Mouse (Mus musculus): Measurements from ENCODE around the gene Bnc2.
A peak's percentile ranks its signal among the peaks of the same experiment; 100 is the strongest.

The Bnc2 gene

GRCm38 (mm10) chr4:84632832-84633789 is 42.0 kb downstream of the Bnc2 start:
- DNase-seq (ENCODE audit: low spot score in 2 of 2): no peak

- DNase-seq (ENCODE audit: low spot score in 2 of 2): no peak
These were observed 47.5 kb downstream of the Bnc2 start for GRCm38 (mm10) chr4:84627616-84628015.

GRCm38 (mm10) chr4:84623312-84623711 is 51.8 kb downstream of the Bnc2 start:
- DNase-seq (ENCODE audit: low spot score in 2 of 2): peak in 1 of 2 experiments; percentile 10

- DNase-seq (ENCODE audit: low spot score in 2 of 2): no peak
These were observed 53.3 kb downstream of the Bnc2 start for GRCm38 (mm10) chr4:84621785-84622184.

GRCm38 (mm10) chr4:84609861-84610260 is 65.2 kb downstream of the Bnc2 start:
- no peak for DNase-seq (ENCODE audit: low spot score in 2 of 2)

- no peak for DNase-seq (ENCODE audit: low spot score in 2 of 2)
These were observed 70.6 kb downstream of the Bnc2 start for GRCm38 (mm10) chr4:84604461-84604860.

- no peak for DNase-seq (ENCODE audit: low spot score in 2 of 2)
These were observed 94.7 kb downstream of the Bnc2 start for GRCm38 (mm10) chr4:84580260-84580952.

- DNase-seq (ENCODE audit: low spot score in 2 of 2): no peak
These were observed 96.8 kb downstream of the Bnc2 start for GRCm38 (mm10) chr4:84578296-84578695.

GRCm38 (mm10) chr4:84566123-84566522 is 109.0 kb downstream of the Bnc2 start:
- DNase-seq (ENCODE audit: low spot score in 2 of 2): no peak

GRCm38 (mm10) chr4:84545204-84545871 is 129.7 kb downstream of the Bnc2 start:
- peak; percentile 56 to 69 for DNase-seq (ENCODE audit: low spot score in 2 of 2)

GRCm38 (mm10) chr4:84544646-84545045 is 130.4 kb downstream of the Bnc2 start:
- no peak for DNase-seq (ENCODE audit: low spot score in 2 of 2)

- DNase-seq (ENCODE audit: low spot score in 2 of 2): peak; percentile 47 to 70
These were observed 134.5 kb downstream of the Bnc2 start for GRCm38 (mm10) chr4:84540531-84540930.

- DNase-seq (ENCODE audit: low spot score in 2 of 2): no peak
These were observed 135.7 kb downstream of the Bnc2 start for GRCm38 (mm10) chr4:84539396-84539795.

- DNase-seq (ENCODE audit: low spot score in 2 of 2): no peak
These were observed 145.9 kb downstream of the Bnc2 start for GRCm38 (mm10) chr4:84528886-84529789.

- DNase-seq (ENCODE audit: low spot score in 2 of 2): no peak
These were observed 146.7 kb downstream of the Bnc2 start for GRCm38 (mm10) chr4:84528358-84528757.

GRCm38 (mm10) chr4:84527066-84527933 is 147.8 kb downstream of the Bnc2 start:
- DNase-seq (ENCODE audit: low spot score in 2 of 2): no peak

- DNase-seq (ENCODE audit: low spot score in 2 of 2): peak; percentile 48 to 54
These were observed 151.3 kb downstream of the Bnc2 start for GRCm38 (mm10) chr4:84523651-84524221.

GRCm38 (mm10) chr4:84523211-84523610 is 151.9 kb downstream of the Bnc2 start:
- DNase-seq (ENCODE audit: low spot score in 2 of 2): peak; percentile 12 to 27

- no peak for DNase-seq (ENCODE audit: low spot score in 2 of 2)
These were observed 153.5 kb downstream of the Bnc2 start for GRCm38 (mm10) chr4:84521562-84521961.

GRCm38 (mm10) chr4:84510466-84510865 is 164.6 kb downstream of the Bnc2 start:
- DNase-seq (ENCODE audit: low spot score in 2 of 2): no peak
